Mouse (Mus musculus) natural killer cell, adult 2 months (primary cell): Measurements from ENCODE around the gene Parp16.
"Not testable (repeated sequence)": the region's sequence is repeated elsewhere in the genome, so short reads cannot be mapped to it uniquely, and the experiment has no call there.

Experiments
- DNase-seq, 2 experiments: peaks; one replicate each; pipeline ENCODE4 v3.0.0; 2022; ENCODE audit warnings: low spot score in 2 of 2

Parp16 gene

GRCm38 (mm10) chr9:65178336-65179213 lies 16.6 kb upstream of the Parp16 start:
- no peak for DNase-seq

GRCm38 (mm10) chr9:65179817-65180624 lies 15.1 kb upstream of the Parp16 start:
- DNase-seq = no peak

GRCm38 (mm10) chr9:65188599-65188998 lies 6.6 kb upstream of the Parp16 start:
- peak; percentile 70 to 80 for DNase-seq

- DNase-seq = no peak
These were observed 4.8 kb upstream of the Parp16 start for GRCm38 (mm10) chr9:65190306-65190705.

- DNase-seq = no peak
These were observed 3.8 kb upstream of the Parp16 start for GRCm38 (mm10) chr9:65191389-65191754.

- no peak for DNase-seq
These were observed 3.2 kb upstream of the Parp16 start for GRCm38 (mm10) chr9:65191755-65192469.

- DNase-seq = no peak
These were observed 1.9 kb upstream of the Parp16 start for GRCm38 (mm10) chr9:65193214-65193613.

- peak; percentile 66 to 68 for DNase-seq
These were observed 448 bp downstream of the Parp16 start for GRCm38 (mm10) chr9:65195621-65195981.

GRCm38 (mm10) chr9:65195982-65196737 lies 1.0 kb downstream of the Parp16 start:
- DNase-seq = peak in 1 of 2 experiments; percentile 32

- DNase-seq = peak; percentile 93 to 95
These were observed 1.8 kb downstream of the Parp16 start for GRCm38 (mm10) chr9:65196738-65197569.

- no peak for DNase-seq
These were observed 2.7 kb downstream of the Parp16 start for GRCm38 (mm10) chr9:65197826-65198225.

GRCm38 (mm10) chr9:65199723-65200122 lies 4.6 kb downstream of the Parp16 start:
- no peak for DNase-seq

- no peak for DNase-seq
These were observed 5.5 kb downstream of the Parp16 start for GRCm38 (mm10) chr9:65200606-65201005.

GRCm38 (mm10) chr9:65201021-65201380 lies 5.8 kb downstream of the Parp16 start:
- no peak for DNase-seq

GRCm38 (mm10) chr9:65201381-65202164 lies 6.4 kb downstream of the Parp16 start:
- DNase-seq = peak; percentile 82 to 83

GRCm38 (mm10) chr9:65202165-65202754 lies 7.1 kb downstream of the Parp16 start:
- no peak for DNase-seq

- no peak for DNase-seq
These were observed 10.1 kb downstream of the Parp16 start for GRCm38 (mm10) chr9:65205049-65205815.

- DNase-seq = not testable (repeated sequence)
These were observed 12.1 kb downstream of the Parp16 start for GRCm38 (mm10) chr9:65207041-65207815.
